Mouse (Mus musculus) layer of hippocampus, adult 9-10 months (tissue): ENCODE results near the gene 1110008L16Rik.
"Not testable (repeated sequence)": the region's sequence is repeated elsewhere in the genome, so short reads cannot be mapped to it uniquely, and the experiment has no call there.

Experiments
- DNase-seq: peaks from one replicate; pipeline ENCODE4 v3.0.0; 2022; ENCODE audit warnings: low spot score

The 1110008L16Rik gene

DNA sequence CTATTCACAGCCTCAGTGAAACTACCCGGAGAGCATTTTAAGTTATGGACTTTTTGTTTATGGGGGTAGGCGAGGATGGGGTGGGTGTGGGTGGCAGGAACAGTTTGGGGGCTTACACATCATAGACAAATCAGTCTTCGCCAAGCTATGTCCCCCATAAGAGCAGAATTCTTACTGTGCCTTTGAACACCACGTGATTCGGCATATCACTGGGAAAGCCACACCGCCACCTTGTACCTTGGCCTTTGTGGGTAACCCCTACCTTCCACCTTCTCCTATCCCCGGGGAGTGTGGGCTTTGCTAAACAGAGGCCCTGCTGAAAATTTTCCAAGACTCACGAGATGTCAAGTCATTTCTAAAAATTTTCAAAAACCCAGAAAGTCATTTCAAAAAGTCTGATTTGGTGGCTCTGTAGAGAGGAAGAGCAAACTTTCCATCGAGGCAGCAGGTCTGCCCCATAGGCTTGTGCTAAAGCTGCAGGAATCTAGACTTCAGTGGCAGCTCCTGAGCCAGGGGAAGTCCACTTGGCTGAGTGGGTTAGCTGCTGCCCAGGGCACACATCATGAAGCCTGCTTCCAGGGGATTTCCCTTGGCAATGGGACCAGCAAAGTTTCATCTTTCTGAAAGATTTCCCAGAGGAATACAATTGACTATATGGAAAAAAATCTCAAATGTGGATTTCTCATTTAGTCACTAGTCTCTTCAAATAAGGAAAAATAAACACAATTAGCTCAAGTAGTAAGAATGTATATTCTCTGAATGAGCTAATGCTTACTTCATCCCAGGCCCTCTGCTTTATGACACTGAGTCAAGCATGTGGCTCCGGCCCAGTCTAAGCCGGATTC is 93.6 kb downstream of the 1110008L16Rik start:
- DNase-seq, result no peak

DNA sequence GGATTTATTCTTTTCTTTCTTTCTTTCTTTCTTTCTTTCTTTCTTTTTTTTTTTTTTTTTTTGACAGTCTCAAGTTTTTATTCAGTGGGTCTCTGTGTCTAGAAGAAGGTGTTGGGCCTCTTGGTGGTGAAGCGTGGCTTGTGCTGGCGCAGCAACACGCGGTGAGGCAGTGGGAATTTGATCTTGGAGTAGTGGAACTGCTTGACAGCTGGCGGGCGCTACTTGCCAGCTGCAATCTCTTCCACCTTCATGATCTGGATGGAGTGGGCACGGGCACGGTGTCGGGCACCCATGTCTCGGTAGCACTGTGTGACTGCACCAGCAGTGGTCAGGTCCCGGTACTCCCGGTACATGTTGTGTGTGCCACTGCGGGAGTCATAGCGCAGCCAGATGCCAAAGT is 96.2 kb downstream of the 1110008L16Rik start:
- not testable (repeated sequence) for DNase-seq

GRCm38 (mm10) chr12:55396536-55396935 is 97.2 kb downstream of the 1110008L16Rik start:
- DNase-seq, result no peak

DNA sequence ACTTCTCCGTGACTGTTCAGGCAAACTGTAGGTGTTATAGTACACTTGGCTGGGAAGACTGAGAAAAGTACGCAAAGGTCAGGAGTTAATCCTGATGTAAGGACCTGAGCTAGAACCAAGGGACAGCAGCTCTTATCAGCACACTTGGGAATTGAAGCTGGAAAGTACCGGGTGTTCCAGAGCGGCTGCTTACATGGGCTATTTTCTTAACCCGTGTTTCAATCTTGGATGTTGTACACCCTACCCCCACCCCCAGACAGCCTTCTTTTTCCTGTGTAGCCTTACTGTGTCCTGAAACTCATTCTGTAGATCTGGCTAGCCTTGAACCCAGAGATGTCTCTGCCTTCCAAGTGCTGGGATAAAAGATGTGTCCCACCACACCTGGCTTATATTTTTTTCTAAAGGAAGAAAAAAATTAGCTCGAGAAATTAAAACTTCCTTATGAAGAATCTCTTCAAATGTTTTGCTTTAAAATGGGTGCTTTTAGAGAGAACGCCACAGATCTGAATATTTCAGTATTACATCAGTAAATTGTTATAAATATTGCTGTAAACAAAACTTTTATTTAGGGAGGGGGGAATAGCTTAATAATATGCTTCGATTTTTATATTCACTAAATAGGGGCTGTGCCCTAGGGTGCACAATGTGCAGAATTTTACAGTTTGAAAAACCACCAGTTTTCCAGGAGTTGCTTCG is 98.3 kb downstream of the 1110008L16Rik start:
- DNase-seq, result no peak

DNA sequence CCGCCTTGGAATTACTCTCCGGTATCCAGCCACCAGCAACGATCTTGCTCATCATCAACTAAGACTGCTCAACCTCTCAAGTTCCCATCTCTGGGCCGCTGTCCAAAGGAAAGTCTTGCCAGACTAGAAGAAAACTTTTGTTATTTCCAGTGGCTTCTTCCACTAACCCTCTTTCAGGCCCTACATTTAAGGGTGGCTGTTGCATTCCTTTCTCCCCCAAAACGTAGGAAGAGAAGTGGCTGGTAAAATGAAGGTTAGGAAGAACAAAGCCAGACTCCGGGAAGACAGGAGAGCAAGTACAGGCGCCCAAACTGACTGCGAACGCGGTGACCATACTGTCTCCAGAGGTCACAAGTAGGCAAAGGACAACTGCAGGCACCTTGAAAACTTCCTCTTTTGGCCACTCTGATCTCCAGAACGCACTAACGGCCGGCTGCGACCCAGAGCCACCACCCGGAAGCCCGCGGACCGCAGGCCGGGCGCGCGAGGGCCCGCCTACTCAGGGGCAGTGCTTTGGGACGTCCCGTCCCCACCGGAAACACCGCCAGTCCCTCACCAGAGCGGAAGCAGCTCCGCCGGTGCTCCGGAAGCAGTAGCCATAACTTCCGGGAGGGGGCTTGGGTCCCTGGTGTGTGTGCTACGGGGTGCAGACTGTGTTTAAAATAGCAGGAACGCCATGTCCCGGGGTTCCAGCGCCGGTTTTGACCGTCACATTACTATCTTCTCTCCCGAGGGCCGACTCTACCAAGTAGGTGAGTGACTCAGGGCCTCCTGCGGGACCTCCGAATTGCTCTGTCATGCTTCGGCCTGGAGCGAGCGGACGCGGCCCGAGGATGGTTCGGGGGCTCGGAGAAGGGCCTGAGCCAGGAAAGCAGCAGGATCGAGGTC is 99.1 kb downstream of the 1110008L16Rik start:
- DNase-seq, result peak; percentile 68

DNA sequence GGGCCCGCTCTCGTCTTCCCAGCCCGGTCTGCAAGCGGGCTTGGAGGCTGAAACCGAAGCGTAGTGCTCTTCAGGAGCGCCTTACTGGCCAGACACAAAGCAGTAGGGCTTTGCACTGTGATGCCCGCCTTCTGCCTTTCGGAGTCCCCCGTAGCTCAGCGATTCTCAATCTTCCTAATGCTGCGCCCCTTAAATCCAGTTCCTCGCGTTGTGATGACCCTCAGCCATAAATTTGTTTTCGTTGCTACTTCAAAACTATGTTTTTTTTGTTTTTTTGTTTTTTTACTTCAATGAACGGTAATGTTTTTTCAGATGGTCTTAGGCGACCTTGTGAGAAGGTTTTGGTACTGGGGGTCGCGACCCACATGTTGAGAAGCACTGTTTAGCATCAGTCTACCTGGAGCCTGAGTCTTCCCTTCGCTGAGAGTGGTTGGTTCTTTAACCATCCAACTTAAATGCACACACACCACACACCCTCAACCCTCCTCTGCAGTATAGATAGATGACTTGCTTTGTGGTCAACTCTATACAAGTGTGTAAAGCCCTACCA is 99.8 kb downstream of the 1110008L16Rik start:
- no peak for DNase-seq

DNA sequence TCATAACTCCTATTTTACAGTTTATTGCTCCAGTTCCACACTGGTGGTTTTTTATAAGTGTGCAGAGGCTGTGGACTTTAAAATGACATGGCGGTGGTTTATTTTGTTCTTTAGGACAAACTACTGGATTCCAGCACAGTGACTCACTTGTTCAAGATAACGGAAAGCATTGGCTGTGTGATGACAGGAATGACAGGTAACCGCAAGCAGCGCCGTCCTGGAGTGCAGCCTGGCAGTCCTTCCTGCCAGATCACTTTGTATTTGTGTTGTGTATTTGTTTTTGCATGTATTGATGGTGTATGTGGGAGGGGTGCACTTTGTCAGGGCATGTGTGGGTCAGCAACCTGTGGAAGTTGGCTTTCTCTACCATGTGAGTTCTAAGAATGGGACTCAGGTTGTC is 108.5 kb downstream of the 1110008L16Rik start:
- no peak for DNase-seq

DNA sequence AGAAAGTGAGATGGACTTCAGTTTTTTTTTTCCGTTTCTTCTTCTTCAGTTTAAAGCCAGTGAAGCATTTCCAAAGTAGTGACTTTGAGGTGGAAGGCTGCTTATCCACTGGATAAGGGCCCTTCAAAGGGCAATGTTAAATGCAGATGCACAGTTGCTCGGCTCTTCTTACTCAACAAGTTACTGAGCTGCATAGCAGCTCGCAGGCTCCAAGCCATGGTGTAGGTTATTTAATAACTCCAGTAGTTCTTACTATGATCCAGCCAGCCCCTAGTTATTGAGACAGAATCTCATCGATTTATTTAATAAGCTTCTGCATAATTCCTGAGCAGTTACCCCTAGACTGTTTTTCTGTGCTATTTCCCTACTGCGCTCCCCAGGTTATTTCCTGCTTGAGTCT is 115.9 kb downstream of the 1110008L16Rik start:
- DNase-seq, result no peak

- DNase-seq, result no peak
Measured at GRCm38 (mm10) chr12:55415762-55416161, 116.4 kb downstream of the 1110008L16Rik start.

GRCm38 (mm10) chr12:55420220-55420619 is 120.8 kb downstream of the 1110008L16Rik start:
- DNase-seq, result no peak

DNA sequence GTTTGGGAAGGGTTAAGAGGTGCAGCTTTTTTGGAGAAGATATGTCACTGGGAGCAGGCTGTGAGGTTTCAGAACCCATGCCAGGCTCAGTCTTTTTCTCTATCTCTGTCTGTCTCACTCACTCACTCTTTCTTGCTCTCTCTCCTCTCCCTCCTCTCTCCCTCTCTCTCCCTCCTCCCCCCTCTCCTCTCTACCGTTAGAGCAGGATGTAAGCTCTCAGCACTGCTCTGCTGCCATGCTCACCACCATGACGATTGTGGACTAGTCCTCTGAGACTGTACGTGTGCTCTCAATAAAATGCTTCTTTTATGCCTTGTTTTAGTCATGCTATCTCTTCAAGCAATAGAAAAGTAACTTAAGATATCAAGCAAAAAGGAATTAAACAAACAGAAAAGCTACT is 122.7 kb downstream of the 1110008L16Rik start:
- DNase-seq, result no peak

DNA sequence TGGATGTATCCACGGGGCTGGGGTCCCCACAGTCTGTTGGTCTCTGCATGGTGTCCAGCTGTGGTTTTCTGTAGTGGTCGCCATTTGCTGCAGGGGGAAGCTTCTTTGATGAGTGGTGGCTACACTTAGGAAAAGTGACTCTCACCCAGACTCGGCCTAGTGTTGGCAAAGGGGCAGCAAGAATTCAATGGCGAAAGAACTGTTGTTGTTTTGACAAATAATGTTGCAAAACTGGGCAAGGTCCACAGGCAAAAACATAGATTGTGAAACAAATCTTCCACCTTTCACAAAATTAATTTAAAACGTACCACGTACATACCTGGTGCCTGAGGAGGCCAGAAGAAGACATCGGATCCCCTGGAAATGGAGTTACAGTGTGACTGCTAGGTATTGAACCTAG is 126.9 kb downstream of the 1110008L16Rik start:
- no peak for DNase-seq

- no peak for DNase-seq
Measured at GRCm38 (mm10) chr12:55429201-55429600, 129.8 kb downstream of the 1110008L16Rik start.

DNA sequence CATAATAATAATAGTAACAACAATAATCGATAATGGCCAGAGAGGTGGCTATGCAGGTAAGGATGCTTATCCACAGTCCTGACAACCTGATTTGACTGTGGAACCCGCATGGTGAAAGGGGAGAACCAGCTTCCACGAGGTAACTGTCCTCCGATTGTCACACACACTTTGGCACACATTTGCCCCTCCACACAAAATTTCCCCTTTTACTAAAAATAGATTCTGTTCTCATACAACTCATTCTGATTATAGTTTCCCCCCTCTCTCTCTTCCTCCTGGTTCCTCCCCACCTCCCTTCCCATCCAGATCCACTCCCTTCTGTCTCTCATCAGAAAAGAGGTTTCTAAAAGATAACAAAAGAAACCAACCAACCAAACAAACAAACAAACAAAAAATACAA is 130.6 kb downstream of the 1110008L16Rik start:
- no peak for DNase-seq
